Mouse (Mus musculus): ENCODE results near the gene R3hdm4. TPM values are rescaled to one million over a fixed set of nuclear protein-coding genes. Genes with fewer than 3 reads are reported as not detected.

Gene R3hdm4
- polyA plus RNA-seq, 1 experiment = 86.3 TPM

GRCm38 (mm10) chr10:79943471-79943901 lies 22.5 kb upstream of the R3hdm4 start:
- no peak overlapping the region for H3K27ac ChIP-seq (ENCODE audit: insufficient read depth, low read length)
- TF ChIP-seq CTCF (IDR thresholded peaks at IDR 0.05; ENCODE audit: borderline replicate concordance, insufficient read depth, low read length) = no peak
- TF ChIP-seq POLR2A (IDR thresholded peaks at IDR 0.05; ENCODE audit: low read depth, low read length) = no peak
- no peak overlapping the region for H3K4me3 ChIP-seq (ENCODE audit: insufficient read depth, low read length)
- peaks cover 5% of the 10 kb centered on the region; the same call in 1 of the 2 replicates for H3K4me1 ChIP-seq (ENCODE audit: control insufficient read depth, insufficient read depth, low read length)

- Histone ChIP-seq H3K27ac (ENCODE audit: insufficient read depth, low read length) (no peak overlapping the region), H3K4me1 (ENCODE audit: control insufficient read depth, insufficient read depth, low read length) (peaks cover 5% of the 10 kb centered on the region; the same call in 1 of the 2 replicates), H3K4me3 (ENCODE audit: insufficient read depth, low read length) (no peak overlapping the region)
- TF ChIP-seq CTCF (IDR thresholded peaks at IDR 0.05; ENCODE audit: borderline replicate concordance, insufficient read depth, low read length) (no peak), POLR2A (IDR thresholded peaks at IDR 0.05; ENCODE audit: low read depth, low read length) (no peak)
These were observed 22.0 kb upstream of the R3hdm4 start for GRCm38 (mm10) chr10:79942988-79943387.

GRCm38 (mm10) chr10:79940749-79941148 lies 19.7 kb upstream of the R3hdm4 start:
- no peak overlapping the region for H3K27ac ChIP-seq (ENCODE audit: insufficient read depth, low read length)
- H3K4me3 ChIP-seq (ENCODE audit: insufficient read depth, low read length) = no peak overlapping the region
- no peak for TF ChIP-seq CTCF (IDR thresholded peaks at IDR 0.05; ENCODE audit: borderline replicate concordance, insufficient read depth, low read length)
- no peak for TF ChIP-seq POLR2A (IDR thresholded peaks at IDR 0.05; ENCODE audit: low read depth, low read length)
- H3K4me1 ChIP-seq (ENCODE audit: control insufficient read depth, insufficient read depth, low read length) = peaks cover 8% of the 10 kb centered on the region; the same call in 1 of the 2 replicates

- no peak overlapping the region for H3K27ac ChIP-seq (ENCODE audit: insufficient read depth, low read length)
- no peak overlapping the region for H3K4me3 ChIP-seq (ENCODE audit: insufficient read depth, low read length)
- peaks cover 11% of the 10 kb centered on the region; the same call in 1 of the 2 replicates for H3K4me1 ChIP-seq (ENCODE audit: control insufficient read depth, insufficient read depth, low read length)
- no peak for TF ChIP-seq POLR2A (IDR thresholded peaks at IDR 0.05; ENCODE audit: low read depth, low read length)
- TF ChIP-seq CTCF (IDR thresholded peaks at IDR 0.05; ENCODE audit: borderline replicate concordance, insufficient read depth, low read length) = no peak
These were observed 16.9 kb upstream of the R3hdm4 start for GRCm38 (mm10) chr10:79937775-79938526.

GRCm38 (mm10) chr10:79936911-79937441 lies 16.0 kb upstream of the R3hdm4 start:
- TF ChIP-seq POLR2A (IDR thresholded peaks at IDR 0.05; ENCODE audit: low read depth, low read length) (no peak), CTCF (IDR thresholded peaks at IDR 0.05; ENCODE audit: borderline replicate concordance, insufficient read depth, low read length) (no peak)
- Histone ChIP-seq H3K27ac (ENCODE audit: insufficient read depth, low read length) (no peak overlapping the region), H3K4me3 (ENCODE audit: insufficient read depth, low read length) (no peak overlapping the region), H3K4me1 (ENCODE audit: control insufficient read depth, insufficient read depth, low read length) (peaks cover 17% of the 10 kb centered on the region)

- peaks cover 17% of the 10 kb centered on the region for H3K4me1 ChIP-seq (ENCODE audit: control insufficient read depth, insufficient read depth, low read length)
- TF ChIP-seq POLR2A (IDR thresholded peaks at IDR 0.05; ENCODE audit: low read depth, low read length) = no peak
- no peak for TF ChIP-seq CTCF (IDR thresholded peaks at IDR 0.05; ENCODE audit: borderline replicate concordance, insufficient read depth, low read length)
- no peak overlapping the region for H3K4me3 ChIP-seq (ENCODE audit: insufficient read depth, low read length)
- no peak overlapping the region for H3K27ac ChIP-seq (ENCODE audit: insufficient read depth, low read length)
These were observed 15.4 kb upstream of the R3hdm4 start for GRCm38 (mm10) chr10:79936284-79936910.

GRCm38 (mm10) chr10:79934794-79935569 lies 14.0 kb upstream of the R3hdm4 start:
- H3K27ac ChIP-seq (ENCODE audit: insufficient read depth, low read length) = no peak overlapping the region
- no peak for TF ChIP-seq CTCF (IDR thresholded peaks at IDR 0.05; ENCODE audit: borderline replicate concordance, insufficient read depth, low read length)
- TF ChIP-seq POLR2A (IDR thresholded peaks at IDR 0.05; ENCODE audit: low read depth, low read length) = no peak
- no peak overlapping the region for H3K4me3 ChIP-seq (ENCODE audit: insufficient read depth, low read length)
- peaks cover 17% of the 10 kb centered on the region for H3K4me1 ChIP-seq (ENCODE audit: control insufficient read depth, insufficient read depth, low read length)

GRCm38 (mm10) chr10:79934272-79934721 lies 13.3 kb upstream of the R3hdm4 start:
- TF ChIP-seq POLR2A (IDR thresholded peaks at IDR 0.05; ENCODE audit: low read depth, low read length) = no peak
- no peak for TF ChIP-seq CTCF (IDR thresholded peaks at IDR 0.05; ENCODE audit: borderline replicate concordance, insufficient read depth, low read length)
- H3K27ac ChIP-seq (ENCODE audit: insufficient read depth, low read length) = no peak overlapping the region
- peaks cover 17% of the 10 kb centered on the region for H3K4me1 ChIP-seq (ENCODE audit: control insufficient read depth, insufficient read depth, low read length)
- no peak overlapping the region for H3K4me3 ChIP-seq (ENCODE audit: insufficient read depth, low read length)

DNA sequence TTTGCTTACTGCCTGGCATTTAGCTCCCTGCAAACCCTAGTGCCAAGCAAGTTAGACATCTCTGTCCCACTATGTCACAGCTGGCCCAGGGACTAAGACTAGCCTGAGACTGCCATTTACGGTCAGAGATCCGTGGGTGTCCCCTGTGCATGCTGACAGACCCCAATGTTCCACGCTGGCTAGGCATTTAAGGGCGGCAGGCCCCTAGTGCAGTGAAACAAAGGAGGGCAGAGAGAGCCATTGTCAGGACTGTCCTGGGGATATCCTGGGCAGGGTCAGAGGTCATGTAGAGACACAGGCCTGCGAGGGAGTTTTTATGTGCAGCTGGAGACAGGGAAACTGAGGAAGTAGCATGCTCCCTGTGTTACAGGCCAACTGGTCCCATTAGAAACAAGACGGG lies 12.9 kb upstream of the R3hdm4 start:
- TF ChIP-seq CTCF (IDR thresholded peaks at IDR 0.05; ENCODE audit: borderline replicate concordance, insufficient read depth, low read length) = no peak
- no peak for TF ChIP-seq POLR2A (IDR thresholded peaks at IDR 0.05; ENCODE audit: low read depth, low read length)
- Histone ChIP-seq H3K27ac (ENCODE audit: insufficient read depth, low read length) (no peak overlapping the region), H3K4me3 (ENCODE audit: insufficient read depth, low read length) (no peak overlapping the region), H3K4me1 (ENCODE audit: control insufficient read depth, insufficient read depth, low read length) (peaks cover 17% of the 10 kb centered on the region)

Measured in embryonic fibroblast, embryonic 13.5 days (primary cell).